Mouse (Mus musculus) heart, embryonic 16.5 days (tissue): ENCODE results near the gene Arid3a. TPM values are rescaled to one million over a fixed set of nuclear protein-coding genes. Genes with fewer than 3 reads are reported as not detected.
A peak's percentile ranks its signal among the peaks of the same experiment; 100 is the strongest.

ENCODE experiments used
- ATAC-seq: fragments of 200-750 bp; cut with Nextera tagmentation; replicated peaks from 2 replicates; pipeline ENCODE4 v1.8.0; 2017; ENCODE audit warnings: moderate number of reproducible peaks; ENCODE audit not compliant: insufficient read depth, low FRiP score; ENCODE audit errors: extremely low read depth
- H3K27ac ChIP-seq: fragments of 300-500 bp; sonication (generic); 2 replicates; pipeline ENCODE4 v1.5.1; 2014; ENCODE audit warnings: mild to moderate bottlenecking, low read length, control low read depth, moderate library complexity
- H3K27me3 ChIP-seq: fragments of 300-500 bp; sonication (generic); 2 replicates; pipeline ENCODE4 v1.6.1; 2014; ENCODE audit warnings: low read length, mixed read lengths; ENCODE audit not compliant: control insufficient read depth, insufficient read depth
- H3K36me3 ChIP-seq: fragments of 300-500 bp; sonication (generic); 2 replicates; pipeline ENCODE4 v1.6.1; 2014; ENCODE audit not compliant: control insufficient read depth, insufficient read depth
- H3K4me1 ChIP-seq: fragments of 300-500 bp; sonication (generic); 2 replicates; pipeline ENCODE4 v1.6.1; 2014; ENCODE audit warnings: low read length, mixed read lengths; ENCODE audit not compliant: control insufficient read depth, insufficient read depth
- H3K4me2 ChIP-seq: fragments of 300-500 bp; sonication (generic); 2 replicates; pipeline ENCODE4 v1.6.1; 2014; ENCODE audit warnings: low read depth, mild to moderate bottlenecking, control low read depth, low read length
- H3K4me3 ChIP-seq: fragments of 300-500 bp; sonication (generic); 2 replicates; pipeline ENCODE4 v1.5.1; 2014; ENCODE audit warnings: mild to moderate bottlenecking, control low read depth, low read length
- H3K9ac ChIP-seq: fragments of 300-500 bp; sonication (generic); 2 replicates; pipeline ENCODE4 v1.6.1; 2014; ENCODE audit warnings: low read length, control low read depth
- H3K9me3 ChIP-seq: fragments of 300-500 bp; sonication (generic); replicated peaks from 2 replicates; pipeline ENCODE4 v1.6.1; 2016; ENCODE audit warnings: low read length; ENCODE audit not compliant: control insufficient read depth
- WGBS: fragments of 180-500 bp; shearing (Covaris S2); extraction: QIAGEN DNeasy Blood & Tissue Kit; methylation state at CpG from one replicate; pipeline ENCODE4 v1.1.7; 2014; 5-methylcytosine and 5-hydroxymethylcytosine counted together
- polyA plus RNA-seq: library from polyadenylated mRNA; unstranded; fragments of >200 nt; fragmentation: Nextera tagmentation; extraction: Ambion mirVana; gene quantifications from 2 replicates; pipeline ENCODE4 v1.2.1, GENCODE M21; 2015

Arid3a gene
- polyA plus RNA-seq, 1 experiment from 2014 or later, result 1.5 TPM

- under 1% methylated on average over 43 of the region's 49 CpGs for WGBS
- ATAC-seq, result peak; percentile 53
- H3K27me3 ChIP-seq, result no peaks in the 10 kb centered on the region
Measured at GRCm38 (mm10) chr10:79984195-79984816, 57.5 kb downstream of the Arid3a start, which contains the start of gene Tmem259. TSS of gene Tmem259 (minus strand) at chr10:79984330.

GRCm38 (mm10) chr10:79984871-79985270 is 58.0 kb downstream of the Arid3a start:
- H3K9ac ChIP-seq, result peak overlapping the region; percentile 96
- ATAC-seq, result peak; percentile 89
- peak overlapping the region; percentile 86 for H3K4me3 ChIP-seq
- H3K36me3 ChIP-seq, result no peaks in the 10 kb centered on the region
- peak overlapping the region; percentile 98 for H3K27ac ChIP-seq
- H3K4me1 ChIP-seq, result peaks cover 58% of the 10 kb centered on the region
- no peaks in the 10 kb centered on the region for H3K9me3 ChIP-seq
- peak overlapping the region; percentile 99 for H3K4me2 ChIP-seq
- WGBS, result under 1% methylated on average over 22 of the region's 22 CpGs
- no peaks in the 10 kb centered on the region for H3K27me3 ChIP-seq

More at GRCm38 (mm10) chr10:79984195-79984816, 57.5 kb downstream of the Arid3a start, which contains the start of gene Tmem259:
- Histone ChIP-seq H3K36me3 (no peaks in the 10 kb centered on the region), H3K27ac (peak within 1 kb of the TSS; percentile 98), H3K4me3 (peak within 1 kb of the TSS; percentile 86), H3K9me3 (no peaks in the 10 kb centered on the region), H3K9ac (peak within 1 kb of the TSS; percentile 96), H3K4me2 (peak within 1 kb of the TSS; percentile 99), H3K4me1 (peaks cover 55% of the 10 kb centered on the region)

DNA sequence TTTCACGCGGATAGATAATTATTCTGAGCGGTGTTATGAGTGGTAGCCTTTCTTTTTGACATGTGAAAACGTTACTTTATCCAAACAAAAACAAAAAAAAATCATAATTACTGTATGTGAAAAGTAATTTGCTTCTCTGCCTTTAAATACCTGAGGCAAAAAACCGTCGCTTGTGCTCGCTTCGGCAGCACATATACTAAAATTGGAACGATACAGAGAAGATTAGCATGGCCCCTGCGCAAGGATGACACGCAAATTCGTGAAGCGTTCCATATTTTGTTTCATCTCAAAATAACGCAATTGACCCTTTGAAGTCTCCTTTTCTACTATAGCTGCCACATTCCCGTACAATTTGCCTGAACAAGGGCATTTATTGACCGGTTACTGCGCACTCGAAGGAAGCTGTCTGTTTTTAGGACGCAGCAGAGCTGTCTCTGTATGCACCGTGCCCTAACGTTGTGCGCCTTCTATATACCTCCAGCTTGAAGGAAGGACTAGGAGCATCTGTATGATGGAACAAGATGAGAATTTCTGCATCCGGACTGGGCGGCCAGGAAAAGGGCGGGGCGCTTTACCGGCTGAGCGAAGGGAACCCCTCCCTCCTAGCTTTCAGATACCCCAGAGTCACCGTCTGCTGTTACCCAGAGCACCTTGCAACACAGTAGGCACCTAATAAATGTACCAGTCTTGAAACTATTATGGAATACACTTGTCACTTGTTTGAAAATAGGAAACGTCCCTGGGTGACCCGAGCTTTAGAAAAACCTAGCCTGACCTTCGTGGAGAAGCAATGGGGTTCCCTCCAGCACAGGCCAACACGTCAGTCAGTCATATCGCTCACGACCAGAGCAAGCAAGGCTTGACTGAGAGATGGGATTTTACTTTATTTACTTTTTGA is 58.7 kb downstream of the Arid3a start:
- H3K4me2 ChIP-seq, result peak overlapping the region; percentile 99
- H3K27ac ChIP-seq, result peak overlapping the region; percentile 98

DNA sequence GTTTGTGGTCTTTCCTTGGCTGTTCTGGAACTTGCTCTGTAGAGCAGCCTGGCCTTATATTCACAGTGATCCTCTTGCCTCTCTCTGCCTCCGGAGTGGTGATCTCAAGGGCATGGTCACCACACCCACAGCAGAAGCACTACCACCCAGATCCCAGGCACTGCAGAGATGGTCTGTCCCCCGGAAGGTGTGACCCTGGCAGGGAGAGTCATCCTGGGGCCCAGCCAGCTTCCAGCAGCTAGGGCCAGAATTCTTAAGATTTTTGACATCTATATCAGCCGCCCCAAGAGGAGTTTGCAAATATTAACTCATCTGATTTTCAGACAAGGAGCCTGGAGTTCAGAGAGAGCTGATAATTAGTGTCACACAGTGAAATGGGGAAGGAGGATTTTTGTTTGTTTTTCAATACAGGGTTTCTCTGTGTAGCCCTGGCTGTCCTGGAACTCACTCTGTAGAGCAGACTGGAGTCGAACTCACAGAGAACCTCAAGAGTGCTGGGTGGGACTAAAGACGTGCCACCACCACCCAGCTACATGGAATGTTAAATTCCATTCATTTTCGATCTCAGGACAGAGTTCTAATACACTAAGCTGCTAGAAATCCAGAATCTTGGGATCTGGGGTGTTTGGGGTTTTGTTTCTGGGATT is 59.5 kb downstream of the Arid3a start:
- no peak for ATAC-seq
- WGBS, result 12% methylated on average over 6 of the region's 6 CpGs
- H3K36me3 ChIP-seq, result peaks cover 7% of the 10 kb centered on the region
- peak overlapping the region; percentile 99 for H3K4me2 ChIP-seq
- no peaks in the 10 kb centered on the region; the same call in 1 of the 2 replicates for H3K9me3 ChIP-seq
- no peaks in the 10 kb centered on the region for H3K27me3 ChIP-seq
- peak overlapping the region; percentile 86 for H3K4me3 ChIP-seq
- H3K27ac ChIP-seq, result peak overlapping the region; percentile 98
- peak overlapping the region; percentile 79 for H3K9ac ChIP-seq
- H3K4me1 ChIP-seq, result peaks cover 52% of the 10 kb centered on the region

More for the DNA sequence above, 58.7 kb downstream of the Arid3a start:
- no peaks in the 10 kb centered on the region for H3K36me3 ChIP-seq
- 2% methylated on average over 35 of the region's 35 CpGs for WGBS
- peak overlapping the region; percentile 79 for H3K9ac ChIP-seq
- ATAC-seq, result no peak
- peak overlapping the region; percentile 86 for H3K4me3 ChIP-seq
- H3K9me3 ChIP-seq, result no peaks in the 10 kb centered on the region
- H3K27me3 ChIP-seq, result no peaks in the 10 kb centered on the region
- H3K4me1 ChIP-seq, result peaks cover 52% of the 10 kb centered on the region

DNA sequence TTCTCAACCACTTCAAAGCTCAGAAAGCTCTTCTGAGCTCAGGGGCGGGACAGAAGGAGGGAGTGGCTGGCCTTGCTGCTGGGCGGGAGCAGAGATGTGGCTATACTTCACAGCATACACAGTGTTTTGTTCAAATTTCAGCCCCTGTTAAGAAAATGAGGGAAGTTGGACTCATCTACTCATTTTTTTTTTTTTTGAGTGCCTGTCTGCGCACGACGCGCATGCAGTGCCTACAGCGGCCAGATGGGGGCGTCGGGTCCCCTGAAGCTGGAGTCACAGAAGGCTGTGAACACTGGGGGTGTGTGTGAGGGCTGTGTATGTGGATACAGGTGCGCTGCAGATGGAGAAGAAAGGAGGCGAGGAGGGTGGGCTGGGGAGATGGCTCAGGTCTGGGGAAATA is 60.1 kb downstream of the Arid3a start:
- H3K4me1 ChIP-seq, result peaks cover 46% of the 10 kb centered on the region
- peak overlapping the region; percentile 99 for H3K4me2 ChIP-seq
- H3K27me3 ChIP-seq, result no peaks in the 10 kb centered on the region
- no peak overlapping the region for H3K4me3 ChIP-seq
- peak overlapping the region; percentile 95; the same call in 1 of the 2 replicates for H3K9ac ChIP-seq
- H3K9me3 ChIP-seq, result peaks cover 3% of the 10 kb centered on the region
- WGBS, result 8% methylated on average over 11 of the region's 11 CpGs
- no peak for ATAC-seq
- H3K36me3 ChIP-seq, result peaks cover 13% of the 10 kb centered on the region
- peak overlapping the region; percentile 98 for H3K27ac ChIP-seq

- peak overlapping the region; percentile 81 for H3K4me2 ChIP-seq
- no peaks in the 10 kb centered on the region for H3K27me3 ChIP-seq
- peaks cover 3% of the 10 kb centered on the region for H3K9me3 ChIP-seq
- WGBS, result 8% methylated on average over 27 of the region's 27 CpGs
- H3K4me3 ChIP-seq, result peak overlapping the region; percentile 89
- H3K27ac ChIP-seq, result peak overlapping the region; percentile 98
- peaks cover 23% of the 10 kb centered on the region for H3K36me3 ChIP-seq
- peak overlapping the region; percentile 95 for H3K9ac ChIP-seq
- peaks cover 41% of the 10 kb centered on the region for H3K4me1 ChIP-seq
- ATAC-seq, result no peak
Measured at GRCm38 (mm10) chr10:79987771-79988505, 61.1 kb downstream of the Arid3a start.

GRCm38 (mm10) chr10:79988506-79989271 is 61.8 kb downstream of the Arid3a start, which contains the start of gene Cnn2:
TSS of gene Cnn2 (plus strand) at chr10:79988584.
- Histone ChIP-seq H3K4me1 (peaks cover 35% of the 10 kb centered on the region), H3K27ac (peak within 1 kb of the TSS; percentile 98), H3K9ac (peak within 1 kb of the TSS; percentile 95), H3K36me3 (peaks cover 31% of the 10 kb centered on the region), H3K9me3 (peaks cover 3% of the 10 kb centered on the region), H3K4me3 (peak within 1 kb of the TSS; percentile 89), H3K27me3 (no peaks in the 10 kb centered on the region), H3K4me2 (peak within 1 kb of the TSS; percentile 81)
- under 1% methylated on average over 59 of the region's 59 CpGs for WGBS
- 0 out of 2 replicates have a peak, but pooled peaks have one; percentile 7 for ATAC-seq
